18 mouse cellular contexts compared by ENCODE assay signal in the genomic region with DNA sequence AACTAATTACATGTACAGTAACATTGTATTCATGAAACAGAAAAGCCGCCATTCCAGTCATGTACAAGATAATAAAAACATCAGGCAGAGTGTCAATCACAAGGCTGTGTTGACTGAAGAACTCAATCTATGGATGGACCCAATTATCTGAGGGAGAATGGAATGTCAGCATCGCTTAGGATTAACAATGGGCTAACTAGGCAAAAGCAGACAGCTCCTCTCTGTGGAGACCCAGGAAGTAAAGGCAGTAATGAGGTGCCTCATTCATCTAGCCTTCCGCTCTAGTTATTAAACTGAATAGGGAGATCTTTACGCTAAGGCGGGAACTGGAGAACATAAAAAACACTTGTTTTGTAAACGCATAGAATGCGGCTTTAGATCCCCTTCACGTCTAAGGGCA.
A peak's percentile ranks its signal among the peaks of the same experiment; 100 is the strongest.
DNase-seq lines count a peak whose midpoint lies in the region; ATAC-seq and TF ChIP-seq lines count a peak whose summit lies in the region.
"Had no signal": no experiment of that assay in that cellular context is flagged by ENCODE, and none has a peak within 500 bp of the region (broad histone marks: within the 10 kb centered on the region; RNA-seq: fewer than 3 reads in every experiment).

No protein-coding gene starts in this region.

- peak overlapping the region; percentile 35 for H3K4me2 ChIP-seq in forebrain, embryonic 13.5 days
- no peak overlapping the region for H3K4me2 ChIP-seq in hindbrain, embryonic 16.5 days (ENCODE audit: low read length)
- H3K4me2 ChIP-seq in kidney, embryonic 14.5 days (replicated peaks; ENCODE audit: low read depth, low read length), result no peak overlapping the region
- H3K4me2 ChIP-seq: limb, embryonic 15.5 days had no signal

- peak; percentile 24 for DNase-seq in ES-CJ7 (ENCODE audit: low read depth, low spot score)
- peak; percentile 93 for DNase-seq in brain, embryonic 14.5 days (ENCODE audit: low read depth)
- no peak for DNase-seq in layer of hippocampus, postnatal 10 days (ENCODE audit: low spot score in 2 of 2)
- DNase-seq in layer of hippocampus, adult 8-10 months (ENCODE audit: low spot score in 2 of 2), result no peak
- DNase-seq: cerebellum, adult 11-12 months; heart, postnatal 14 days; kidney, postnatal 25 days; lung, adult 2 months; right cerebral cortex, postnatal 25 days; thymus, adult 2 months had no signal

- 4% methylated on average over 8 of the region's 8 CpGs for WGBS in forebrain, embryonic 13.5 days
- 21% methylated on average over 8 of the region's 8 CpGs for WGBS in hindbrain, embryonic 16.5 days
- WGBS in kidney, embryonic 14.5 days, result 84% methylated on average over 8 of the region's 8 CpGs

- H3K9me3 ChIP-seq in forebrain, embryonic 13.5 days (replicated peaks), result no peaks in the 10 kb centered on the region
- H3K9me3 ChIP-seq in hindbrain, embryonic 16.5 days (ENCODE audit: control insufficient read depth, low read length), result no peaks in the 10 kb centered on the region
- H3K9me3 ChIP-seq in kidney, embryonic 14.5 days (ENCODE audit: control insufficient read depth, low read length), result no peaks in the 10 kb centered on the region
- H3K9me3 ChIP-seq: limb, embryonic 15.5 days had no signal

- TF ChIP-seq CTCF in brain, embryonic 14.5 days (IDR thresholded peaks at IDR 0.05; ENCODE audit: borderline replicate concordance, extremely low read depth, insufficient read depth, insufficient read length), result no peak

- H3K27me3 ChIP-seq in forebrain, embryonic 13.5 days, result peaks cover 37% of the 10 kb centered on the region
- no peaks in the 10 kb centered on the region for H3K27me3 ChIP-seq in hindbrain, embryonic 16.5 days (replicated peaks; ENCODE audit: control insufficient read depth, insufficient read depth, low read length)
- no peaks in the 10 kb centered on the region for H3K27me3 ChIP-seq in kidney, embryonic 14.5 days (ENCODE audit: control insufficient read depth, insufficient read depth, low read length)
- H3K27me3 ChIP-seq: limb, embryonic 15.5 days had no signal

- ATAC-seq in forebrain, embryonic 13.5 days, result peak; percentile 89; the same call in 1 of the 2 replicates
- peak; percentile 44; the same call in 1 of the 2 replicates for ATAC-seq in hindbrain, embryonic 16.5 days
- ATAC-seq in inflammation-experienced regulatory T-cells, adult 6 months, result no peak
- ATAC-seq in kidney, embryonic 14.5 days (ENCODE audit: low FRiP score, low TSS enrichment), result no peak
- ATAC-seq: activated CD4-positive, CD25-positive, alpha-beta regulatory T cell, adult 4 months; intestine, embryonic 16.5 days had no signal

- H3K36me3 ChIP-seq in forebrain, embryonic 13.5 days (ENCODE audit: poor library complexity, severe bottlenecking), result 0 out of 2 replicates have a peak, but pooled peaks cover 11% of the 10 kb centered on the region
- 0 out of 2 replicates have a peak, but pooled peaks cover 2% of the 10 kb centered on the region for H3K36me3 ChIP-seq in hindbrain, embryonic 16.5 days (ENCODE audit: control insufficient read depth, insufficient read depth, low read length)
- H3K36me3 ChIP-seq in kidney, embryonic 14.5 days (ENCODE audit: control insufficient read depth, insufficient read depth, low read length), result no peaks in the 10 kb centered on the region
- H3K36me3 ChIP-seq: limb, embryonic 15.5 days had no signal

- H3K9ac ChIP-seq in forebrain, embryonic 13.5 days, result no peak overlapping the region
- H3K9ac ChIP-seq in hindbrain, embryonic 16.5 days (ENCODE audit: low read depth, low read length), result no peak overlapping the region
- no peak overlapping the region for H3K9ac ChIP-seq in kidney, embryonic 14.5 days (ENCODE audit: low read depth, low read length)
- H3K9ac ChIP-seq: limb, embryonic 15.5 days had no signal

- H3K27ac ChIP-seq in forebrain, embryonic 13.5 days, result peak overlapping the region; percentile 21; the same call in 1 of the 2 replicates
- no peak overlapping the region for H3K27ac ChIP-seq in hindbrain, embryonic 16.5 days (ENCODE audit: low read depth, low read length)
- no peak overlapping the region for H3K27ac ChIP-seq in kidney, embryonic 14.5 days (ENCODE audit: low read depth, low read length)
- H3K27ac ChIP-seq: left cerebral cortex, adult 2 months; limb, embryonic 15.5 days had no signal

- TF ChIP-seq POLR2A in brain, embryonic 14.5 days (IDR thresholded peaks at IDR 0.05; ENCODE audit: borderline replicate concordance, extremely low read depth, insufficient read depth, insufficient read length, poor library complexity, severe bottlenecking), result no peak

- no peak overlapping the region for H3K4me3 ChIP-seq in forebrain, embryonic 13.5 days
- no peak overlapping the region for H3K4me3 ChIP-seq in hindbrain, embryonic 16.5 days (ENCODE audit: low read length)
- H3K4me3 ChIP-seq in kidney, embryonic 14.5 days (ENCODE audit: low read length), result no peak overlapping the region
- H3K4me3 ChIP-seq: left cerebral cortex, adult 2 months; limb, embryonic 15.5 days had no signal

- peaks cover 33% of the 10 kb centered on the region for H3K4me1 ChIP-seq in forebrain, embryonic 13.5 days
- H3K4me1 ChIP-seq in hindbrain, embryonic 16.5 days (ENCODE audit: control insufficient read depth, insufficient read depth, low read depth, low read length), result peaks cover 3% of the 10 kb centered on the region
- H3K4me1 ChIP-seq in kidney, embryonic 14.5 days (ENCODE audit: control insufficient read depth, insufficient read depth, low read length), result 0 out of 2 replicates have a peak, but pooled peaks cover 3% of the 10 kb centered on the region
- H3K4me1 ChIP-seq: limb, embryonic 15.5 days had no signal

Comparison
In these comparisons a context has a peak if more than half of its experiments do, and no peak if none do; other contexts are left out.
1. DNase-seq: peak in ES-CJ7 (single experiment) and brain, embryonic 14.5 days (single experiment); none in layer of hippocampus, postnatal 10 days (0 of 2) and layer of hippocampus, adult 8-10 months (0 of 2).
2. ATAC-seq: peak in forebrain, embryonic 13.5 days (single experiment) and hindbrain, embryonic 16.5 days (single experiment); none in inflammation-experienced regulatory T-cells, adult 6 months (single experiment) and kidney, embryonic 14.5 days (single experiment).